Mouse (Mus musculus): ENCODE results near the gene AI467606. TPM values are rescaled to one million over a fixed set of nuclear protein-coding genes. Genes with fewer than 3 reads are reported as not detected.

AI467606 gene
- polyA plus RNA-seq (2014; fragmentation: Illumina TruSeq; extraction: RNeasy Lipid Tissue Mini Kit (QIAGEN cat#74804); ENCODE audit: low replicate concordance), result 1.6 TPM

DNA sequence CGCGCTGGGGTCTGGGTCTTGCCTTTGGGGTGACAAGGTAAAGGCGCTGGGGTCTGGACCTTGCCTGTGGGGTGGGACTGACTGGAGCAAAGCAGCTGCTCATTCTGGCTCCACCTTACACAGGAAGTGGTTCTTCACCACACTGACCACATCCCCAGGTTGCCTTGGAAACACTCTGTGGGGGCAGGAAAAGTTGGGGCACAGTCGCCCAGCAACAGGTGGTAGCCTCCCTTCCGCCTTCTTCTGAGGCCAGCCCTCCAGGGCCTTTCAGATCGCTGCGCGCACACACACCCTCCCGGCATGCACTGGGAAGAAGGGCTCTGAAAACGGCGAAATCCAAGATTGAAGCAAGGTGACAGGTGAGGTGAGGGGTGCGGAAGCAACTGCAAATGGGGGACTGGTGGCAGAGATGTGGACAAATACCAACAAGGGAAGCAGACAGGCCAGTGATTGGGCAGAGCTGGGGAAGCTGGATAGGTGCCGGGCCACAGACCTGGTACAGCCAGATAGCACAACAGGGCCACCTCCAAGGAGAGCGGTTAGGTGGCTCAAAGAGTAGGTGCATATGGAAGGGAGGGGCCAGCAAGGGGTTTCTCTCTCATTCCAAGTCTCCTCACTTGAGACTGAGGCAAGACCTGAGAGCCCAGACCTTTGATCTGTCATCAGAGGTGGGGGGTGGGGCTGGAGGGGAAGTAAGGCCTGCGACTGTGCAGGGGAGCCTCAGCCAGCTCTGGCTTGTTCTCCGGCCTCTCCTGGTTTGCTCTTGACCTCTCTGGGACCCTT lies at the start of gene AI467606:
AI467606 (plus strand) TSS at position 246 of the 783 bp plus-strand sequence.

DNA sequence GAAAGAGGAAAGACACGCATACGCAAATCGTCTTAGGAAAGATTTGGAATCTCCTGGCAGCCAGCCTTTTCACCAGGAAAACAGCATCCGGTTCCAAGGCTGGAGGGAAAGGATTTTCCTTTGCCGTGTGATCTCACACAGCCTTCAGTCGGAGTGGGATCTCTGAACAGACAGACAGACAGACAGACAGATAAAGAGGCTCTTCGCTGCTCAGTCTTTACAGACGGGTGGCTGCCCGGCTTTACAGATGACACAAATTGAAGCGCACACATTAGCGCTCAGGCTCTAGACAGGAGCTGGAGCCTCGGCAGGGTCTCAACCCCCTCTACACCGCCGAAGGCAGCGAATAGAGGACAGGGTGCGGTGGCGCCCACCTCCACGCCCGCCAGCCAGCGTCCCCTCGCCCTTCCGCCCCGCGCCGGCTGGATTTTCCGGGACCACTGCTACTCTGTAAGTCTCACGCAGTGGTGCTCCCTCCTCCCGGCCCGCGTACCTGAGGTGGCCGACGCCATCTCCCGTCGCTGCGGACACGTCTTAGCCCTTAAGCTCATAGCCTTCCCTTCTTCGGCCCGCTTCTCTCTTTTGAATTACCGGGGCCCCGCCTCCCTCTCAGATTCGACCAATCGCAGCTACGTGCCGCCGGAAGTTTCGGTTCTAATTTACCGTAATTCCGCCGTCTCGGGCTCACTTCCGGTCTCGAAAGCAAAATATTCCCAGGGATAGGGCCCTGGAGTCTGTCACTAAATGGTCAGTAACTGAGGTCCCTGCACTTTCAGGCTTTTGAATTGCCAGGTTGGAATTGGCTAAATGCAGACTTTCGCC lies 49.1 kb upstream of the AI467606 start, which contains the start of gene Kif22:
Kif22 (minus strand) TSS at position 621 of the 822 bp plus-strand sequence.

DNA sequence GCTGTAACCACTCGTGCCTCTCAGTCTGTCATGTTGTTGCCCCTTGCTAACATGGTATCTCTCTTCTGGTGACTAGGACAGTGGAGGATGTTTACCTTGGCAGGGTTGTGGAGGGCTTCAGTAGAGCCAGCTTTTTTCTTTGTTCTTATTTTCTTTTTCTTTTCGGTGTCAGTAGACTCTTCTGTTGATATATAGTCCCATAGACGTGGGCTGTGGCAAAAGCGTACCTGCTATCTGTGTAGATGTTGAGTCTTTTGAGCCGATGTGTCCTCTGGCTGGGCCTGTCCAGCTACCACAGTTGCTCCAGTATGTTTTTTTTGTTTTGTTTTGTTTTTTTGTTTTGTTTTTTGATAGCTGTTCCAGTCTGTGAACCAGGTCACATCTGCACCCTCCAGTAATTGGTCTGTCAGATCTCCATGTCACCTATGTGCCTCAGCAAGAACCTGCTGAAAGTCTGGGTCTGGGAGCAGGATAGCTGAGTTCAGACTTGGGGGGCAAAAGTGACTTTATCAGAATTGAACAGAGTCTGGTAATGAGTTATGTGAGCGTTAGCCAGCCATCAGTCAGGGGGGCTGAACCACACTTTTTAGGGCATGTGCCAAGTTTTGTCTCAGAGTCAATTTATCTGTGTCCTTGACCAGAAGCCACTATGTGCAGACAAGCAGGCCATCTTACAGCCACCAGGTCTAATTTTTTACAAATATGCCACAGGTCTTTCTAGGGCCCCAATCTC lies 3.7 kb upstream of the AI467606 start, which contains the start of gene Zg16:
Zg16 (minus strand) TSS at position 51 of the 733 bp plus-strand sequence.

DNA sequence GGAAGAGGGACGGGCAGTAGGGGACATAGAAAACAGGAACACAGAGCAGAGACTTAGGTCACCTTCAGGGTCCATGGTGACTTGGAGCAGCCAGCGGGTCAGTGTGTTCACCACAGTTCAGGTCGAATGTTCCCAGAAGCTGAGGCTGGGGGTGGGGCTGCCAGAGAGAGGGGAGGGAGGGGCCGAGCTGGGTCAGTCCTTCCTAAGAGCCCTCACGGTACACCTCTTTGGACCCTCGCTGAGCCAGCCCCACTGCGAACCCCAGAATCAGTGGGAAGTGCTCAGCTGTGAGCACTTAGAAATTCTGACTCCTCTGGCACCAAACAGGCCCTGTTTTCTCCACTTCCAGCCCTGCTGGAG lies 30.7 kb downstream of the AI467606 start, which contains the start of gene Qprt:
Qprt (minus strand) TSS at position 316 of the 360 bp plus-strand sequence.

DNA sequence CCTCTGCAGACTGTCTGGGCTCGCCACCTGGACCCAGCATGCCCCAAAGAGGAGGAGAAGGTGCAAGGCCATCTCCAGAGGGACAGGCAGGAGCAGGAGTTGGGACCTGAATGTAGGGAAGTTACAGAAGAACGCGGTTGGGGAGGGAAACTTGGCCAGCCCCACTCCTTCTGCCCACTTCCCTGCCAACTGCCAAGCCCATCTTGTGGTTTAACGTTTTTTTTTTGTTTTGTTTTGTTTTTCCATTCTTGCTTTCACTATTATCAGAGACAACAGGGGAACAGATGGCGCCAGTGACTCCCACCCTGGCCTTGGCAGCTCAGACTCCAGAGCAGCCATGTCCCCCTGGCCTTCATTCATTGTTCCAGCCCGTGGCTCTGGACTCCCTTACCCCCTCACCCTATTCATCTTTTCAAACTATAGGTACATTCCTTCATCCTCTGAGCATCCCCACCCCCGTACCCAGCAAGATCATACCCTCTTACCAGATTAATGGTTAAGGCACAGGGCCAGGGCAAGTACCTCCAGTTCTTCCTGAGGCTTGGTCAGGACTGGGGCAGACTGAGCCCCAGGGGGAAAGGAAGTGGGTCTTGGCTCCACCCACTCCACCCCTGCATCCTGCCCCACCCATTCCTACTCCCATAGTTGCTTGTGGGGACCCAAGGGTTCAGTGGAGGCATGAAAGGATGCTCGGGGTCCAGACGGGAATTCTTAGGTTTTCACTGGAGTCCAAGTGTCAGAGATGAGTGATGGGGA lies 46.3 kb downstream of the AI467606 start, which contains the start of gene Spn:
Spn (minus strand) TSS at position 562 of the 756 bp plus-strand sequence.

Other genes with a start within 250 kb of the AI467606 start
- gene Doc2a, start 243.9 kb upstream of the AI467606 start, polyA plus RNA-seq (2014; fragmentation: Illumina TruSeq; extraction: RNeasy Lipid Tissue Mini Kit (QIAGEN cat#74804); ENCODE audit: low replicate concordance), result not detected
- 10.8 TPM for gene Hirip3, start 229.4 kb upstream of the AI467606 start, polyA plus RNA-seq (2014; fragmentation: Illumina TruSeq; extraction: RNeasy Lipid Tissue Mini Kit (QIAGEN cat#74804); ENCODE audit: low replicate concordance)
- 2.2 TPM for gene Ino80e, start 229.0 kb upstream of the AI467606 start, polyA plus RNA-seq (2014; fragmentation: Illumina TruSeq; extraction: RNeasy Lipid Tissue Mini Kit (QIAGEN cat#74804); ENCODE audit: low replicate concordance)
- gene Taok2, start 206.7 kb upstream of the AI467606 start, polyA plus RNA-seq (2014; fragmentation: Illumina TruSeq; extraction: RNeasy Lipid Tissue Mini Kit (QIAGEN cat#74804); ENCODE audit: low replicate concordance), result 4.1 TPM
- gene Tmem219, start 168.4 kb upstream of the AI467606 start, polyA plus RNA-seq (2014; fragmentation: Illumina TruSeq; extraction: RNeasy Lipid Tissue Mini Kit (QIAGEN cat#74804); ENCODE audit: low replicate concordance), result 5.0 TPM
- 1.8 TPM for gene Kctd13, start 162.5 kb upstream of the AI467606 start, polyA plus RNA-seq (2014; fragmentation: Illumina TruSeq; extraction: RNeasy Lipid Tissue Mini Kit (QIAGEN cat#74804); ENCODE audit: low replicate concordance)
- not detected for gene Asphd1, start 141.8 kb upstream of the AI467606 start, polyA plus RNA-seq (2014; fragmentation: Illumina TruSeq; extraction: RNeasy Lipid Tissue Mini Kit (QIAGEN cat#74804); ENCODE audit: low replicate concordance)
- gene Sez6l2, start 140.8 kb upstream of the AI467606 start, polyA plus RNA-seq (2014; fragmentation: Illumina TruSeq; extraction: RNeasy Lipid Tissue Mini Kit (QIAGEN cat#74804); ENCODE audit: low replicate concordance), result 0.78 TPM
- 15.7 TPM for gene Cdipt, start 115.4 kb upstream of the AI467606 start, polyA plus RNA-seq (2014; fragmentation: Illumina TruSeq; extraction: RNeasy Lipid Tissue Mini Kit (QIAGEN cat#74804); ENCODE audit: low replicate concordance)
- gene Cdiptos, start 115.3 kb upstream of the AI467606 start, polyA plus RNA-seq (2014; fragmentation: Illumina TruSeq; extraction: RNeasy Lipid Tissue Mini Kit (QIAGEN cat#74804); ENCODE audit: low replicate concordance), result 0.45 TPM
- gene Mvp, start 76.7 kb upstream of the AI467606 start, polyA plus RNA-seq (2014; fragmentation: Illumina TruSeq; extraction: RNeasy Lipid Tissue Mini Kit (QIAGEN cat#74804); ENCODE audit: low replicate concordance), result 0.74 TPM
- not detected for gene Pagr1b, start 74.9 kb upstream of the AI467606 start, polyA plus RNA-seq (2014; fragmentation: Illumina TruSeq; extraction: RNeasy Lipid Tissue Mini Kit (QIAGEN cat#74804); ENCODE audit: low replicate concordance)
- not detected for gene Pagr1a, start 74.0 kb upstream of the AI467606 start, polyA plus RNA-seq (2014; fragmentation: Illumina TruSeq; extraction: RNeasy Lipid Tissue Mini Kit (QIAGEN cat#74804); ENCODE audit: low replicate concordance)
- 0.52 TPM for gene Gm42742, start 70.3 kb upstream of the AI467606 start, polyA plus RNA-seq (2014; fragmentation: Illumina TruSeq; extraction: RNeasy Lipid Tissue Mini Kit (QIAGEN cat#74804); ENCODE audit: low replicate concordance)
- gene Prrt2, start 70.1 kb upstream of the AI467606 start, polyA plus RNA-seq (2014; fragmentation: Illumina TruSeq; extraction: RNeasy Lipid Tissue Mini Kit (QIAGEN cat#74804); ENCODE audit: low replicate concordance), result not detected
- gene Maz, start 64.3 kb upstream of the AI467606 start, polyA plus RNA-seq (2014; fragmentation: Illumina TruSeq; extraction: RNeasy Lipid Tissue Mini Kit (QIAGEN cat#74804); ENCODE audit: low replicate concordance), result 13.0 TPM
- gene Kif22, start 48.9 kb upstream of the AI467606 start, polyA plus RNA-seq (2014; fragmentation: Illumina TruSeq; extraction: RNeasy Lipid Tissue Mini Kit (QIAGEN cat#74804); ENCODE audit: low replicate concordance), result 0.97 TPM
- 380 TPM for gene Zg16, start 4.0 kb upstream of the AI467606 start, polyA plus RNA-seq (2014; fragmentation: Illumina TruSeq; extraction: RNeasy Lipid Tissue Mini Kit (QIAGEN cat#74804); ENCODE audit: low replicate concordance)
- 0.48 TPM for gene Qprt, start 30.9 kb downstream of the AI467606 start, polyA plus RNA-seq (2014; fragmentation: Illumina TruSeq; extraction: RNeasy Lipid Tissue Mini Kit (QIAGEN cat#74804); ENCODE audit: low replicate concordance)
- gene Spn, start 46.5 kb downstream of the AI467606 start, polyA plus RNA-seq (2014; fragmentation: Illumina TruSeq; extraction: RNeasy Lipid Tissue Mini Kit (QIAGEN cat#74804); ENCODE audit: low replicate concordance), result 0.89 TPM
- 9.1 TPM for gene Cd2bp2, start 104.7 kb downstream of the AI467606 start, polyA plus RNA-seq (2014; fragmentation: Illumina TruSeq; extraction: RNeasy Lipid Tissue Mini Kit (QIAGEN cat#74804); ENCODE audit: low replicate concordance)
- 3.0 TPM for gene Tbc1d10b, start 117.1 kb downstream of the AI467606 start, polyA plus RNA-seq (2014; fragmentation: Illumina TruSeq; extraction: RNeasy Lipid Tissue Mini Kit (QIAGEN cat#74804); ENCODE audit: low replicate concordance)
- gene Mylpf, start 117.5 kb downstream of the AI467606 start, polyA plus RNA-seq (2014; fragmentation: Illumina TruSeq; extraction: RNeasy Lipid Tissue Mini Kit (QIAGEN cat#74804); ENCODE audit: low replicate concordance), result not detected
- 0.63 TPM for gene Zfp553, start 141.7 kb downstream of the AI467606 start, polyA plus RNA-seq (2014; fragmentation: Illumina TruSeq; extraction: RNeasy Lipid Tissue Mini Kit (QIAGEN cat#74804); ENCODE audit: low replicate concordance)
- gene Sept1, start 141.8 kb downstream of the AI467606 start, polyA plus RNA-seq (2014; fragmentation: Illumina TruSeq; extraction: RNeasy Lipid Tissue Mini Kit (QIAGEN cat#74804); ENCODE audit: low replicate concordance), result 1.5 TPM
- not detected for gene Zfp771, start 152.9 kb downstream of the AI467606 start, polyA plus RNA-seq (2014; fragmentation: Illumina TruSeq; extraction: RNeasy Lipid Tissue Mini Kit (QIAGEN cat#74804); ENCODE audit: low replicate concordance)
- gene Dctpp1, start 169.3 kb downstream of the AI467606 start, polyA plus RNA-seq (2014; fragmentation: Illumina TruSeq; extraction: RNeasy Lipid Tissue Mini Kit (QIAGEN cat#74804); ENCODE audit: low replicate concordance), result 0.78 TPM
- gene Sephs2, start 182.7 kb downstream of the AI467606 start, polyA plus RNA-seq (2014; fragmentation: Illumina TruSeq; extraction: RNeasy Lipid Tissue Mini Kit (QIAGEN cat#74804); ENCODE audit: low replicate concordance), result 171 TPM
- 1.3 TPM for gene Itgal, start 204.9 kb downstream of the AI467606 start, polyA plus RNA-seq (2014; fragmentation: Illumina TruSeq; extraction: RNeasy Lipid Tissue Mini Kit (QIAGEN cat#74804); ENCODE audit: low replicate concordance)